Mouse (Mus musculus): Measurements from ENCODE around the gene Tmem132c.

DNA sequence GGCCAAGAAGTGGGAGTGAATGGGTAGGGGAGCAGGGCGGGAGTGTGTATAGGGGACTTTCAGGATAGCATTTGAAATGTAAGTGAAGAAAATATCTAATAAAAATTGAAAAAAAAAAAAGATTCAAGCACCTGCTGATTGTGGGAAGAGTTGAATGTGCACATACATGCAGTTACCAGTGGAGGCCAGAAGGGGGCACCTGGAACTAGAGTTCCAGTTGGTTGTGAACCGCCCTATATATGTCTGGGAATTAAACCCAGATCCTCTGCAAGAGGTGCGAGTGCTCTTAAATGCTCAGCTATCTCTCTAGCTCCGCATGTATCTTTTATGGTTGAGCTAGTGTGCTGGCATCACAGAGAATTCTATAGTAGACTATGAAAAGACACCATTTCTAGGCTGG is 42.8 kb upstream of the Tmem132c start:
- no peak for TF ChIP-seq CTCF (IDR thresholded peaks at IDR 0.05; ENCODE audit: control insufficient read depth, insufficient read depth, insufficient replicate concordance, low read depth, low read length)
- no peak for TF ChIP-seq POLR2A (IDR thresholded peaks at IDR 0.05; ENCODE audit: control insufficient read depth, low read depth, low read length)

Measured in testis, adult 2 months (tissue).